Mouse (Mus musculus) embryonic facial prominence, embryonic 10.5 days (tissue): Measurements from ENCODE around the gene Sae1. TPM values are rescaled to one million over a fixed set of nuclear protein-coding genes. Genes with fewer than 3 reads are reported as not detected.

Experiments used
- DNase-seq: peaks from one replicate; pipeline ENCODE4 v3.0.0-alpha.2; 2017; ENCODE audit warnings: low spot score
- H3K27ac ChIP-seq: fragments of 300-500 bp; sonication (generic); replicated peaks from 2 replicates; pipeline ENCODE4 v1.5.1; 2016; ENCODE audit warnings: mild to moderate bottlenecking
- H3K27me3 ChIP-seq: fragments of 300-500 bp; sonication (generic); replicated peaks from 2 replicates; pipeline ENCODE4 v1.6.1; 2016; ENCODE audit warnings: low read depth, mild to moderate bottlenecking; ENCODE audit not compliant: poor library complexity, severe bottlenecking
- H3K36me3 ChIP-seq: fragments of 300-500 bp; sonication (generic); replicated peaks from 2 replicates; pipeline ENCODE4 v1.6.1; 2016; ENCODE audit warnings: mild to moderate bottlenecking, moderate library complexity
- H3K4me1 ChIP-seq: fragments of 300-500 bp; sonication (generic); 2 replicates; pipeline ENCODE4 v1.6.1; 2016
- H3K4me3 ChIP-seq: fragments of 300-500 bp; sonication (generic); 2 replicates; pipeline ENCODE4 v1.5.1; 2016; ENCODE audit warnings: mild to moderate bottlenecking, moderate library complexity
- H3K9me3 ChIP-seq: fragments of 300-500 bp; sonication (generic); 2 replicates; pipeline ENCODE4 v1.6.1; 2016; ENCODE audit warnings: mild to moderate bottlenecking
- WGBS: fragments of 180-500 bp; shearing (Covaris S2); methylation state at CpG from one replicate; pipeline ENCODE4 v1.1.7; 2016; 5-methylcytosine and 5-hydroxymethylcytosine counted together
- polyA plus RNA-seq: library from polyadenylated mRNA; unstranded; fragments of >200 nt; fragmentation: Nextera tagmentation; extraction: Ambion mirVana; gene quantifications from 2 replicates; pipeline ENCODE4 v1.2.1, GENCODE M21; 2016

The Sae1 gene
- 479 and 497 TPM in 2 replicates for polyA plus RNA-seq

DNA sequence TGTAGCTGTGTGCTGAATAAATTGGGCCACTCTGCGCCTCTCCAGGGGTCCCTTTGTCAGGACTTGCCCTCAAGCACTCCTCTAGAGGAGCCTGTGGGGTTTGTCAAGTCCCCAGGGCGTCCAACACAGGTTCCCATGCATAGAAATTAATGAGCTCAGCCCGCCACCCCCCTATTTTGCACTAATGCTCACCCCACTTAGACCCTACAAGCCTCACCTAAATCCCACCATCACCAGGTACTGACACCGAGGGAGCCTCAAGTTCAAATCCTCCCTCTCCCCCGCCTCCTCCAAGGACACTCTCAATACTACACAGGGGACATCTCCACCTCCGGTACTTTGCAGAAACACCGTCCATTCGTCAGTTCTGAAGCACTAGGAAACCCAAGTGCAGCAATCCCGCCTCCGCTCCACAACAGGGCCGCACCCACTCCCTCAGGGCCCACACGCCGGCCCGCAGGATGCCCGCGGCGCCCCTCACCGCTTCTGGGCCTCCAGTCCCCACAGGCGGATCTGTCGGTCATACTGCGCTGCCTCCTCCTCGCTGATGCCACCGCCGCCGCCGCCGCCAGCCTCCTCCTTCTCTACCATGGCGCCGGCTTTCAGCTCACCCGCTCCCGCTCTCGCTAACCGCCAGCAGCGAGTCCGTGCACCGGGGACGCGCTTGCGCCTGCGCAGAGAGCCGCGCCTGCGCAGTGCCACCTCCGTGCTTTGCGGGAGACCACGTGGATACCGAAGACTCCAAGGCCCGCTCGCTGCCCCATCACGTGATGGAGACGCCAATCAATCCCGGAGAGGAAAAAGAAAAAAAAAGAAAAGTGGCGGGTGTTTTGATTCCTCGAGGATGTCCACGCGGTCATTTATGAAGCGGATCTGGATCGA, at the start of gene Sae1:
Sae1 (minus strand) TSS at position 647 of the 882 bp plus-strand sequence.
- H3K9me3 ChIP-seq: no peaks in the 10 kb centered on the region
- peaks cover 35% of the 10 kb centered on the region for H3K36me3 ChIP-seq
- peak within 1 kb of the TSS; percentile 97 for H3K4me3 ChIP-seq
- DNase-seq: peak; percentile 98
- H3K4me1 ChIP-seq: peaks cover 27% of the 10 kb centered on the region
- H3K27me3 ChIP-seq: no peaks in the 10 kb centered on the region
- 1% methylated on average over 58 of the region's 58 CpGs for WGBS
- H3K27ac ChIP-seq: peak within 1 kb of the TSS; percentile 98

DNA sequence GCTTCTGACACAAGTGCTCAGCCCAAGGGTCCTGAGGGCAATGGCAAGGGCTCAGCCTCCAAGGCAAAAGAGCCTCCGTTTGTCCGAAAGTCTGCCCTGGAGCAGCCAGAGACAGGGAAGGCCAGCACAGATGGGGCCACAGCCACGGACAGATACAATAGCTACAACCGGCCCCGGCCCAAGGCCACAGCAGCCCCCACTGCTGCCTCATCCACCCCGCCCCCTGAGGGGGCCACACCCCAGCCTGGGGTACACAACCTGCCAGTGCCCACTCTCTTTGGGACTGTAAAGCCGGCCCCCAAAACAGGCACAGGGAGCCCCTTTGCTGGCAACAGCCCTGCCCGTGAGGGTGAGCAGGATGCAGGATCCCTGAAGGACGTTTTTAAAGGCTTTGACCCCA, 47.5 kb upstream of the Sae1 start:
- no peak for DNase-seq
- Histone ChIP-seq H3K4me3 (no peak overlapping the region), H3K36me3 (peaks cover 73% of the 10 kb centered on the region), H3K27ac (no peak overlapping the region), H3K27me3 (no peaks in the 10 kb centered on the region), H3K4me1 (no peaks in the 10 kb centered on the region), H3K9me3 (no peaks in the 10 kb centered on the region)
- WGBS: 88% methylated on average over 9 of the region's 9 CpGs

DNA sequence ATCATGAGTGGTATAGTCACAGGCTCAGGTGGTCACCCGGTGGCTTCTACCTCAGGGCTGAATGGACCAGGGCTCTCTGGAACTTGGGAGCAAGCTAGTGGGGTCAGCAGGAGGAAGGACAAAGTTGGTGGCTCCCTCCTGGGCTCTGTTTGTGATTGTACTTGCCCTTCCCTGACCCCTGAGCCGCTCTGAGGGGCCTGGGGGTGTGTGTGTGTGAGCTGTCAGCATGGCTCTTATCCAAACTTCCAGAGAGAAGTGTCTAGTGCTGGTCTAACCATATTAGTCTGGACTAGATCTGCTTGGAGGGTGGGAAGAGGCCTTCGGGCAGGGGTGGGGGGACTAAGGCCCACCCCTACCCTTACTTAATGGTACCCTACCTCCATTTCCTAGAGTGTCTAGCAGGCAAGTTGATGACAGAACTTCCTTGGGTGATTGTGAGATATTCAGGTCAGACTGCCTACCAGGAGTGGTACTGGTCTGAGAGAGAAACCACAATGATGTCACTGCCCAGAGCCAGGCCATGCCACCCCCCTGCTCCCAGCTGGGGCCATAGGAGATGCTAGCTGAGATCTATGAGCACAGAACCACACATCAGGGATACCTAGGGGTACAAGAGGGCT, 45.9 kb upstream of the Sae1 start:
- no peak for DNase-seq
- Histone ChIP-seq H3K27me3 (no peaks in the 10 kb centered on the region), H3K9me3 (no peaks in the 10 kb centered on the region), H3K4me3 (no peak overlapping the region), H3K36me3 (peaks cover 89% of the 10 kb centered on the region), H3K4me1 (no peaks in the 10 kb centered on the region), H3K27ac (no peak overlapping the region)
- WGBS: 77% methylated on average over 3 of the region's 3 CpGs

DNA sequence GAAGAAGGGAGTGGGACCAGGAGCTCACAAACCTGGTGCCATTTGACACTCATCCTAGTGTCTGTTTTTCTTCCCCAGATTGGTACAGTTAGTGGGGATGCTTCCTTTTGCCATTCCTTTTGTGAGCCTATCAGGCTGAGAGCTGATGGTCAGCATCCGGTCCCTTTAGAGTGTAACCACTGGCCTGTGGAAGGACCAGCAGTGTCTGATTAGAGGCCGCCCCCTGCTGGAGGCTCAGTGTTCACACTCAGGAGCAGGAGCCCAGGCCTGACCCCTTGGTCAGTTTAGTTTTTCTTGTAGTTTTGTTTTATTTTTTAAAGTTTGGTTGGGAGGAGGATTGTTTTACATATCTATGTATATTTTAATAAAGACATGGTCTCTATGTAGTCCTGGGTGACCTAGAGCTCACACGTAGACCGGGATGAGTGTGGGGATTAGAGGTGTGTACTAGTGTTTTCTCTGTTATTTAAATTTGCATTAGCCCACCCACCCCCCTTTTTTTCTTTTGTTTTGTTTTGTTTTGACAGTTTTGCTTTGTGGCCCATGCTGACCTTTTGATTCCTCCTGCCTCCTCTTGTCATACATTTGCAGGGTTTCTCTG, 38.6 kb upstream of the Sae1 start:
- Histone ChIP-seq H3K4me1 (no peaks in the 10 kb centered on the region), H3K27ac (no peak overlapping the region), H3K27me3 (no peaks in the 10 kb centered on the region), H3K9me3 (no peaks in the 10 kb centered on the region), H3K4me3 (no peak overlapping the region), H3K36me3 (peaks cover 100% of the 10 kb centered on the region)
- DNase-seq: peak; percentile 77
- 61% methylated on average over 4 of the region's 4 CpGs for whole genome bisulfite sequencing

DNA sequence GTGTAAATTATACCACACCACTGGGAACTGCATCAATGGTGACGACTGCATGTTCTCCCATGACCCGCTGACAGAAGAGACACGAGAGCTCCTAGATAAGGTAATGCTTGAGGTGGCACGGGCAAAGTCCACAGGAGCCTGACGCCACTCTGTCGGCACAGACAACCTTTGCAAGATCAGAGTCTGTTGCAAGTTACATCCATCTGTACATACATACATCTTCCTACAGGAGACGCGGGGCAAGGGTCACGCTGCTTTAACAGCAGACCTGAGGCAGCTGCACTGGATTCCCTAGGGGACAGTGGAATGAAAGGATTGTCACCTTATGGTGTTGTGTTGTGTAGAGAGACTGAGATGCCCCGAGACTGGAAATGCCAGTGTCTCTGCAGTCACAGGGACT, 38.1 kb upstream of the Sae1 start:
- Histone ChIP-seq H3K36me3 (peaks cover 100% of the 10 kb centered on the region), H3K4me3 (no peak overlapping the region), H3K27ac (no peak overlapping the region), H3K9me3 (no peaks in the 10 kb centered on the region), H3K27me3 (no peaks in the 10 kb centered on the region), H3K4me1 (no peaks in the 10 kb centered on the region)
- WGBS: 90% methylated on average over 10 of the region's 10 CpGs
- DNase-seq: no peak

DNA sequence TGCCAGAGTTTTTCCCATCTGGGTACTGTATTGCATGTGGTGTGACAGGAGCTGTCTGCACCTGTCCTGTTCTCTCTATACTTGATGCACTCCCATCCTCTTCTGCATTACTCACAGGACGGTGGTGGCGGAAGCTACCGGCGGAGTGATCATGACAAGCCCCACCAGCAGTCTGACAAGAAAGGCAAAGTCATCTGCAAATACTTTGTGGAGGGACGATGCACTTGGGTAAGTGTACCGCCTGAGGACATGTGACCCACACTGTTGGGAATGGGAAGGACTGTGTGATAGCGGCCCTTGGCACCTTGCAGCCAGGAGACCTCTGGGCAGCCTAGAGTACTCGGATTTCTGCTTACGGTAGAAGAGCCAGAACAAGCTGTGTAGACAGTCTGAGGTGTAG, 36.1 kb upstream of the Sae1 start:
- Histone ChIP-seq H3K27ac (no peak overlapping the region), H3K4me3 (no peak overlapping the region), H3K4me1 (no peaks in the 10 kb centered on the region), H3K36me3 (peaks cover 100% of the 10 kb centered on the region), H3K27me3 (no peaks in the 10 kb centered on the region), H3K9me3 (no peaks in the 10 kb centered on the region)
- WGBS: 90% methylated on average over 9 of the region's 9 CpGs
- no peak for DNase-seq

DNA sequence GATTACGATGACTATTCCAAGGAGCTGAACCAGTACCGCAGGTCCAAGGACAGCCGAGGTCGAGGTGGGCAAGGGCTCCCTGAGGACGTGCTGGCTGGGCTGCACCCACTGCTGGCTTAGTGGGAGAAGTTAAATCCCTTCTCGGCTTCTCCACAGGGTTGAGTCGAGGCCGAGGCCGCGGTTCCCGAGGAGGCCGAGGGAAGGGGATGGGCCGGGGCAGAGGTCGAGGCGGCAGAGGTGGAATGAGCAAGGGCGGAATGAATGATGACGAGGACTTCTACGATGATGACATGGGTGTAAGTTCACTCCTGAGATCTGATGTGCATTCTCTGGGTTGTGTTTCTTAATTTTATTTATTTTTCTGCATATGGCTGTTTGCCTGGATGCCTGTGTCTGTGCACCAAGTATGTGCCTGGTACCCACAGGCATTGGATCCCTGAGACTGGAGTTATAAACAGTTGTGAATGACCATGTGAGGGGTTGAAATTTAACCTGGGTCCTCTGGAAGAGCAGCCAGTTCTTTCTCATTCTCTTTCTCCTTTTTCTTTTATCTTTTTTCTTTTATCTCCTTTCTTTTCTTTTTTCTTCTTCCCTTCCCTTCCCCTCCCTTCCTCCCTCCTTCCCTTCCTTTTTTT, 34.7 kb upstream of the Sae1 start:
- H3K36me3 ChIP-seq: peaks cover 100% of the 10 kb centered on the region
- H3K9me3 ChIP-seq: no peaks in the 10 kb centered on the region
- H3K27ac ChIP-seq: no peak overlapping the region
- WGBS: 88% methylated on average over 18 of the region's 18 CpGs
- no peaks in the 10 kb centered on the region; the same call in 1 of the 2 replicates for H3K27me3 ChIP-seq
- no peak overlapping the region for H3K4me3 ChIP-seq
- H3K4me1 ChIP-seq: no peaks in the 10 kb centered on the region
- no peak for DNase-seq

DNA sequence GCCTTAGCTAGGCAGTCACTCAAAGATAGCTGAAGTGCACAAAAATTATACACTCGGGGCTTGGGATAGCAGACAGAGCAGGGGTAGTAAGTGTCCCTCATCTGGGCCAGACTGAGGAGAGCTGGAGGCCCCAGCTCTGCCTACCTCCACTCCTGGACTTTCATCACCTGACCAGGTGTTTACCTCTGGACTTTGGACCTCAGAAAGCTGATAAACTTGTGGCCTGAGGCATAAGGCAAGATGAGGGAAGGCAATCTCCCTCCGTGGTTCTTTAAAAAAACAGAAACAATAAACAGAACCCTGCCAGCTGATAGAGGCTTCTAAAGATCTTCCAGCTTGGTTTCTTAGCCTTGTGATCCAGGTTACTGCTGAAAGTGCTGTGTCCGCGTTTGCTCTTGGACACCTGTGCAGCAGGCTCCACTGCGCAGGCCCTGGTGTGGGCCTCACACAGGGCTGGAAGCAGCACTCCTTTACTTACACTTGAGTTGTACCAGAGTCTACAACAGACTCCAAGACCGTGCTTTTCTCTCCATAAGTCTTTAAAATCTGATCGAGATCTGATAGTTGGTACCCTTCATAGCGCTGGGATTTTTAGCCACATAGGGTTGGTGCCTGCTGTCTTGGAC, 33.0 kb upstream of the Sae1 start:
- Histone ChIP-seq H3K36me3 (peaks cover 100% of the 10 kb centered on the region), H3K27me3 (no peaks in the 10 kb centered on the region; the same call in 1 of the 2 replicates), H3K27ac (no peak overlapping the region), H3K9me3 (no peaks in the 10 kb centered on the region), H3K4me3 (no peak overlapping the region), H3K4me1 (no peaks in the 10 kb centered on the region)
- 93% methylated on average over 8 of the region's 8 CpGs for WGBS
- DNase-seq: no peak

DNA sequence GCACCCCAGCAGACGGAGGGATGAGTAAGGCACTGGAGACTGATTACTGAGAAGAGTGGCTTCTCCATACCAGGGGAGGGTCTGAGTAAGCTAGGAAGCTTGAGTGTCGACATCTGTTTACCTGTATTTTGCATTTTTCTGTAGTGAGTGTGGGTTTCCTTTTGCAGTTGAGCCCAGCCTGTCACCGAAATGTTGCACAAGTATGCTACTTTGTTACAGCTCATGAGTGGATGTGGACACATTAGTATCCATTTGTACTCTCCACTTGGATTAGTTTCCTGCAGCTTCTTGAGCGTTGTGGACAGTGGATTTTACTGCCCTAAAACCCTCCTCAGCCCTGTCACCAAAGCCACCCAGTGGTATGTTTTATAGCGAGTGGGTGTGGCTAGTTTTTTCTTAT, 31.1 kb upstream of the Sae1 start:
- 93% methylated on average over 5 of the region's 5 CpGs for WGBS

DNA sequence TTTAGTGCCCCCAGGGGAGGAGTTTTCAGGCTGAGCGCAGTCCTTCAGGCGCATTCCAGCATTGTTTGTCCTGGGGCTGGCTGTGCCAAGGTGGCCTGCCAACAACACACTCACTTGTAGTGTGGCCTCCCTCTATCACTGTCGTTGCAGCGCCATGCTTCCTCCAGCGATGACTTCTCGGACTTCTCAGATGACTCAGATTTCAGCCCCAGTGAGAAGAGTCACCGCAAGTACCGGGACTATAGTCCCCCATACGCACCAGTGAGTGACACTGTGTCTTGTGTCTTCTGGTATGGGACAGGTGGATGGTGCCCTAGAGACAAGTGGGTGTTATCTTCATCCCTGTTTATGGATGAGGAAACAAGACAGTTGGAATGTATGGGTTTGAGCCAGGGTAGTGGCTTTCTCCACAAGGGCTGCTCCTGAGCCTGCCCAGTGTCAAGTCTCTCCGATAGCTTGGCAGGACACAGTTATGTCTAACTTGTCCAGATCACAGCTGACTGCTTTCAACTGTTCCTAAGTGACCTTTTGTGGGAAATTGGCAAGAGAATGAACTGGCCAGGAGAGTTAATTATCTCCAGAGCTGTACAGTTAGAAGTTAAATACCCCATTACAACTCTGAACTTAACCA, 29.6 kb upstream of the Sae1 start:
- DNase-seq: no peak

More for the DNA sequence above, 31.1 kb upstream of the Sae1 start:
- Histone ChIP-seq H3K4me3 (no peak overlapping the region), H3K36me3 (peaks cover 98% of the 10 kb centered on the region), H3K4me1 (0 out of 2 replicates have a peak, but pooled peaks cover 7% of the 10 kb centered on the region), H3K27ac (no peak overlapping the region), H3K9me3 (no peaks in the 10 kb centered on the region), H3K27me3 (no peaks in the 10 kb centered on the region; the same call in 1 of the 2 replicates)
- no peak for DNase-seq

DNA sequence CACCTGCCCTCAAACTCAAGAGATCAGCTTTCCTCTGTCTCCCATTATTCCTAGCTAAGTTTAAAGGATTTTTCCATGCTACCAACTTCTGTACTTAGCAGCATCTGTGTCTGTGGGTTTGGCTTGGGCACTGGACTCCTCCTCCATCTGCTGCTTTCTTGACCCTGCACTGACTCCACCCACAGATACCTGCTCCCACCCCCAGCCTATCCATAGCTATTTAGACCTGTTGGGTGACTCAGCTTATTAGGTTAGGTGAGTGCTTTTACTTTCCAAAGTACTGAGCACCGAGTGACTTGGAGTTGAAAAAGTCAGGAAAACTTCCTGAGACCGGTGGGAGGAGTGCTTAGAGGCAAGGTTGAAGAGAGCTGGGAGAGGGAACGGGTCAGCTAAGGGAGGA, 27.8 kb upstream of the Sae1 start:
- no peak for DNase-seq
- no peak overlapping the region for H3K4me3 ChIP-seq
- H3K9me3 ChIP-seq: no peaks in the 10 kb centered on the region
- peaks cover 91% of the 10 kb centered on the region for H3K36me3 ChIP-seq
- WGBS: 80% methylated on average over 3 of the region's 3 CpGs
- peaks cover 32% of the 10 kb centered on the region; the same call in 1 of the 2 replicates for H3K4me1 ChIP-seq
- H3K27me3 ChIP-seq: no peaks in the 10 kb centered on the region; the same call in 1 of the 2 replicates
- H3K27ac ChIP-seq: no peak overlapping the region

More for the DNA sequence above, 29.6 kb upstream of the Sae1 start:
- Histone ChIP-seq H3K4me1 (peaks cover 18% of the 10 kb centered on the region; the same call in 1 of the 2 replicates), H3K4me3 (no peak overlapping the region), H3K27ac (no peak overlapping the region), H3K9me3 (no peaks in the 10 kb centered on the region), H3K36me3 (peaks cover 91% of the 10 kb centered on the region), H3K27me3 (no peaks in the 10 kb centered on the region; the same call in 1 of the 2 replicates)
- WGBS: 93% methylated on average over 10 of the region's 10 CpGs
